Mouse (Mus musculus) ES-Bruce4 (cell line): ENCODE data around the gene Cnot1. TPM values are rescaled to one million over a fixed set of nuclear protein-coding genes. Genes with fewer than 3 reads are reported as not detected.

Experiments used
- H3K27ac ChIP-seq: 2 replicates; pipeline ENCODE4 v1.5.1; 2012; ENCODE audit warnings: low read length, inconsistent platforms; ENCODE audit not compliant: insufficient read depth
- H3K27me3 ChIP-seq: 2 replicates; pipeline ENCODE4 v1.6.1; 2012; ENCODE audit warnings: mild to moderate bottlenecking, low read length, inconsistent platforms; ENCODE audit not compliant: control insufficient read depth, poor library complexity, insufficient read depth, severe bottlenecking
- H3K36me3 ChIP-seq: 2 replicates; pipeline ENCODE4 v1.6.1; 2012; ENCODE audit warnings: inconsistent platforms, mild to moderate bottlenecking, low read length, moderate library complexity; ENCODE audit not compliant: control insufficient read depth, poor library complexity, insufficient read depth, severe bottlenecking
- H3K4me1 ChIP-seq: one replicate; pipeline ENCODE4 v1.8.1; 2011; ENCODE audit warnings: low read length; ENCODE audit not compliant: control insufficient read depth, insufficient read depth
- H3K4me3 ChIP-seq: 2 replicates; pipeline ENCODE4 v1.5.1; 2011; ENCODE audit warnings: low read depth, mild to moderate bottlenecking, low read length
- H3K9ac ChIP-seq: 2 replicates; pipeline ENCODE4 v1.6.1; 2012; ENCODE audit warnings: low read depth, mild to moderate bottlenecking, inconsistent platforms; ENCODE audit not compliant: poor library complexity, severe bottlenecking
- H3K9me3 ChIP-seq: replicated peaks from 2 replicates; pipeline ENCODE4 v1.6.1; 2012; ENCODE audit warnings: mild to moderate bottlenecking, low read length, inconsistent platforms; ENCODE audit not compliant: control insufficient read depth, poor library complexity, insufficient read depth, severe bottlenecking
- CTCF ChIP-seq: IDR thresholded peaks from one replicate; pipeline ENCODE4 v1.8.1; 2011; ENCODE audit warnings: low read depth, low read length
- EP300 ChIP-seq: IDR thresholded peaks from 2 replicates; pipeline ENCODE4 v1.6.1; 2011; ENCODE audit warnings: low read depth, low read length; ENCODE audit not compliant: insufficient read depth
- POLR2A ChIP-seq: IDR thresholded peaks from one replicate; pipeline ENCODE4 v1.8.1; 2011; ENCODE audit warnings: low read length; ENCODE audit not compliant: insufficient read depth
- polyA plus RNA-seq: library from polyadenylated mRNA; stranded (reverse); fragments of >200 nt; gene quantifications from 2 replicates; pipeline ENCODE4 v1.2.4, GENCODE M21; 2011; ENCODE audit warnings: low read depth; ENCODE audit not compliant: missing spikeins, insufficient read depth, insufficient read length

Gene Cnot1
- polyA plus RNA-seq, 1 experiment: 465 TPM

DNA sequence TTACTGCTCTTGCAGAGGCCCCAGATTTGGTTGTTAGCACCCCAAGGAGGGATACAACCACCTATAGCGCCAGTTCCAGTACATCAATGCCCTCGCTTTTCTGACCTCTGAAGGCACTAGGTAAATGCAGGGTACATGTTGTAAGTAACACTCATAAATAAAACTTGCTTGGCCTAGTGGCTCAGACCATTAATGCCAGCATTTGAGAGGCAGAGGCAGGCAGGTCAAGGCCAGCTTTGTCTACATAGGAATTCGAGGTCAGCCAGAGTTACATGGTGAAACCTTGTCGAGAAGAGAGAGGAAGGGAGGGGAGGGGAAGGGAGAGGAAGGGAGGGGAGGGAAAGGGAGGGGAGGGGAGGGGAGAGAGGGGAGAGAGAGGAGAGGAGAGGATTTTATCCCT is 21.7 kb downstream of the Cnot1 start:
- TF ChIP-seq CTCF (no peak), EP300 (no peak), POLR2A (no peak)
- Histone ChIP-seq H3K4me3 (no peak overlapping the region), H3K36me3 (peaks cover 79% of the 10 kb centered on the region), H3K4me1 (no peaks in the 10 kb centered on the region), H3K9ac (no peak overlapping the region), H3K27me3 (no peaks in the 10 kb centered on the region), H3K9me3 (no peaks in the 10 kb centered on the region; the same call in 1 of the 2 replicates), H3K27ac (no peak overlapping the region)

- no peaks in the 10 kb centered on the region for H3K4me1 ChIP-seq
These were observed 24.6 kb downstream of the Cnot1 start for GRCm38 (mm10) chr8:95782628-95783027.

DNA sequence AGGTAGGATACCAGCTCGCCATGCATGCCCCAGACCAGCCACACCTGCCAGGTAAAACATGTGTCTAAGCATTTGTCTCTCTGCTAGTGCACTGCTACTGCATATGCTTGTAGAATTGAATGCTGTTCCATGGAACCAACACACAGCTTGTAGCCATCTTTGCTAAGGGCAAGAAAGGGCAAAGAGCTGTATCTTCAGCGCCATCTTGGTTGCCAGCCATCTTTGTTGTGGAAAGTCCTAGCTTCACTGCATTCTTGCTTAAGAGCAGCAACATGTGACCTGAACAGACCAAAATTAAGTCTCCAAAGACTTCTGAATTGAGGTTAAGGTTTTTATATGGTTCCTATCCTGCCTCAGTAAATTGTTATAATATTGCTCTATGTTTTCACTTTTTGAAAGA is 25.5 kb downstream of the Cnot1 start:
- H3K27ac ChIP-seq: no peak overlapping the region
- H3K36me3 ChIP-seq: peaks cover 80% of the 10 kb centered on the region
- TF ChIP-seq POLR2A (no peak), CTCF (no peak), EP300 (no peak)

More at GRCm38 (mm10) chr8:95782628-95783027, 24.6 kb downstream of the Cnot1 start:
- Histone ChIP-seq H3K4me3 (no peak overlapping the region), H3K9ac (no peak overlapping the region), H3K27ac (no peak overlapping the region), H3K27me3 (no peaks in the 10 kb centered on the region), H3K9me3 (peaks cover 11% of the 10 kb centered on the region), H3K36me3 (peaks cover 81% of the 10 kb centered on the region)
- TF ChIP-seq POLR2A (no peak), CTCF (no peak), EP300 (no peak)

GRCm38 (mm10) chr8:95781085-95781484 is 26.2 kb downstream of the Cnot1 start:
- H3K27me3 ChIP-seq: no peaks in the 10 kb centered on the region
- H3K9ac ChIP-seq: no peak overlapping the region
- peaks cover 75% of the 10 kb centered on the region for H3K36me3 ChIP-seq
- H3K27ac ChIP-seq: no peak overlapping the region
- no peaks in the 10 kb centered on the region for H3K4me1 ChIP-seq
- H3K4me3 ChIP-seq: no peak overlapping the region
- peaks cover 11% of the 10 kb centered on the region for H3K9me3 ChIP-seq
- no peak for TF ChIP-seq POLR2A
- TF ChIP-seq EP300: no peak
- no peak for TF ChIP-seq CTCF

More for the DNA sequence above, 25.5 kb downstream of the Cnot1 start:
- no peaks in the 10 kb centered on the region for H3K27me3 ChIP-seq
- H3K9me3 ChIP-seq: peaks cover 11% of the 10 kb centered on the region
- no peak overlapping the region for H3K9ac ChIP-seq
- no peaks in the 10 kb centered on the region for H3K4me1 ChIP-seq
- no peak overlapping the region for H3K4me3 ChIP-seq

GRCm38 (mm10) chr8:95764133-95764532 is 43.1 kb downstream of the Cnot1 start:
- peaks cover 94% of the 10 kb centered on the region for H3K36me3 ChIP-seq
- H3K27ac ChIP-seq: no peak overlapping the region
- no peak overlapping the region for H3K4me3 ChIP-seq
- no peaks in the 10 kb centered on the region for H3K27me3 ChIP-seq
- no peaks in the 10 kb centered on the region for H3K9me3 ChIP-seq
- no peak for TF ChIP-seq EP300
- no peak for TF ChIP-seq CTCF
- TF ChIP-seq POLR2A: no peak
- H3K4me1 ChIP-seq: no peaks in the 10 kb centered on the region
- no peak overlapping the region for H3K9ac ChIP-seq

- H3K36me3 ChIP-seq: peaks cover 90% of the 10 kb centered on the region
- H3K4me3 ChIP-seq: no peak overlapping the region
- no peak for TF ChIP-seq POLR2A
- TF ChIP-seq CTCF: no peak
- no peak for TF ChIP-seq EP300
- H3K4me1 ChIP-seq: no peaks in the 10 kb centered on the region
- H3K27ac ChIP-seq: no peak overlapping the region
- no peaks in the 10 kb centered on the region for H3K27me3 ChIP-seq
- no peak overlapping the region for H3K9ac ChIP-seq
- no peaks in the 10 kb centered on the region for H3K9me3 ChIP-seq
These were observed 46.9 kb downstream of the Cnot1 start for GRCm38 (mm10) chr8:95760323-95760722.
